Mouse (Mus musculus): ENCODE data around the gene Gm14408.
"Not testable (repeated sequence)": the region's sequence is repeated elsewhere in the genome, so short reads cannot be mapped to it uniquely, and the experiment has no call there.

DNA sequence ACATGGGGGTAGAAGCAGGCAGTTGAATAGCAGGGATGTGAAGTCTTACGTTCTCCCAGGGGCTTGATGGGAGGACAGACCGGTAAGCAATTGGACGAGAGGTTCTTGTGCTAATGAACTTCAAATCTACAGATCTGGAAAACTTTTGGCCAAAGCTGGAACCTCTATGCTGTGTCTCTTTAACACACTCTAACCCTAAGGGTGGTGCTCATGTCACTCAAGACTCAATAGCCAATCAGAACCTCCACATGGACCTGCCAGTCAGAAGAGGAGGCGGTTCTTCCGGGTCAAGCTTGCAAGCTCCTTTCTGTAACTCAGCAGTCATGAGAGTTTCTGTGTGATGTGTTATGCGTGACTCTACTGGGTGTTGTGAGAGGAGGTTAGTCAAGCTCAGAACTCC, 32.6 kb upstream of the Gm14408 start, which contains the start of gene Gm14295:
- TF ChIP-seq CTCF (IDR thresholded peaks at IDR 0.05; ENCODE audit: insufficient read depth, low read length); POLR2A (IDR thresholded peaks at IDR 0.05; ENCODE audit: borderline replicate concordance, extremely low read depth, low read depth, low read length): not testable (repeated sequence)

Data from lung, adult 2 months (tissue).